Mouse (Mus musculus): ENCODE data around the gene Pgghg.

Pgghg gene

GRCm38 (mm10) chr7:140923070-140923775 lies 18.0 kb upstream of the Pgghg start:
- no peak for DNase-seq (ENCODE audit: low spot score in 2 of 2)

GRCm38 (mm10) chr7:140927181-140927580 lies 14.0 kb upstream of the Pgghg start:
- DNase-seq (ENCODE audit: low spot score in 2 of 2): no peak

GRCm38 (mm10) chr7:140938436-140938835 lies 2.8 kb upstream of the Pgghg start:
- DNase-seq (ENCODE audit: low spot score in 2 of 2): no peak

GRCm38 (mm10) chr7:140938896-140939295 lies 2.3 kb upstream of the Pgghg start:
- no peak for DNase-seq (ENCODE audit: low spot score in 2 of 2)

GRCm38 (mm10) chr7:140939669-140940171 lies 1.5 kb upstream of the Pgghg start:
- DNase-seq (ENCODE audit: low spot score in 2 of 2): no peak

- no peak for DNase-seq (ENCODE audit: low spot score in 2 of 2)
Measured at GRCm38 (mm10) chr7:140942341-140942740, 1.1 kb downstream of the Pgghg start.

- DNase-seq (ENCODE audit: low spot score in 2 of 2): no peak
Measured at GRCm38 (mm10) chr7:140942811-140943210, 1.6 kb downstream of the Pgghg start.

GRCm38 (mm10) chr7:140943356-140943755 lies 2.2 kb downstream of the Pgghg start:
- no peak for DNase-seq (ENCODE audit: low spot score in 2 of 2)

GRCm38 (mm10) chr7:140944236-140944635 lies 3.0 kb downstream of the Pgghg start:
- DNase-seq (ENCODE audit: low spot score in 2 of 2): no peak

GRCm38 (mm10) chr7:140945247-140945646 lies 4.1 kb downstream of the Pgghg start:
- no peak for DNase-seq (ENCODE audit: low spot score in 2 of 2)

- DNase-seq (ENCODE audit: low spot score in 2 of 2): no peak
Measured at GRCm38 (mm10) chr7:140946311-140946710, 5.1 kb downstream of the Pgghg start.

- no peak for DNase-seq (ENCODE audit: low spot score in 2 of 2)
Measured at GRCm38 (mm10) chr7:140946980-140947379, 5.8 kb downstream of the Pgghg start.

GRCm38 (mm10) chr7:140948161-140948560 lies 7.0 kb downstream of the Pgghg start:
- DNase-seq (ENCODE audit: low spot score in 2 of 2): no peak

GRCm38 (mm10) chr7:140949255-140949654 lies 8.1 kb downstream of the Pgghg start:
- no peak for DNase-seq (ENCODE audit: low spot score in 2 of 2)

- DNase-seq (ENCODE audit: low spot score in 2 of 2): no peak
Measured at GRCm38 (mm10) chr7:140949824-140950530, 8.8 kb downstream of the Pgghg start, which contains the start of gene Ifitm5. Gene Ifitm5, minus strand, starts transcription at chr7:140950291.

GRCm38 (mm10) chr7:140951051-140951450 lies 9.9 kb downstream of the Pgghg start:
- DNase-seq (ENCODE audit: low spot score in 2 of 2): no peak

GRCm38 (mm10) chr7:140951765-140952164 lies 10.6 kb downstream of the Pgghg start:
- no peak for DNase-seq (ENCODE audit: low spot score in 2 of 2)

GRCm38 (mm10) chr7:140952441-140952840 lies 11.2 kb downstream of the Pgghg start:
- no peak for DNase-seq (ENCODE audit: low spot score in 2 of 2)

GRCm38 (mm10) chr7:140953133-140953532 lies 11.9 kb downstream of the Pgghg start:
- DNase-seq (ENCODE audit: low spot score in 2 of 2): no peak

GRCm38 (mm10) chr7:140953800-140954732 lies 12.9 kb downstream of the Pgghg start:
- DNase-seq (ENCODE audit: low spot score in 2 of 2): peak in 1 of 2 experiments; percentile 66

GRCm38 (mm10) chr7:140954733-140955071 lies 13.5 kb downstream of the Pgghg start:
- peak in 1 of 2 experiments; percentile 60 for DNase-seq (ENCODE audit: low spot score in 2 of 2)

GRCm38 (mm10) chr7:140955342-140955741 lies 14.2 kb downstream of the Pgghg start:
- DNase-seq (ENCODE audit: low spot score in 2 of 2): no peak
